Mouse (Mus musculus) kidney, adult 9 months (tissue): ENCODE measurements around the gene Snorc.
"Not testable (repeated sequence)": the region's sequence is repeated elsewhere in the genome, so short reads cannot be mapped to it uniquely, and the experiment has no call there.

Source experiments
- DNase-seq: peaks from one replicate; pipeline ENCODE4 v3.0.0; 2022

Snorc gene

DNA sequence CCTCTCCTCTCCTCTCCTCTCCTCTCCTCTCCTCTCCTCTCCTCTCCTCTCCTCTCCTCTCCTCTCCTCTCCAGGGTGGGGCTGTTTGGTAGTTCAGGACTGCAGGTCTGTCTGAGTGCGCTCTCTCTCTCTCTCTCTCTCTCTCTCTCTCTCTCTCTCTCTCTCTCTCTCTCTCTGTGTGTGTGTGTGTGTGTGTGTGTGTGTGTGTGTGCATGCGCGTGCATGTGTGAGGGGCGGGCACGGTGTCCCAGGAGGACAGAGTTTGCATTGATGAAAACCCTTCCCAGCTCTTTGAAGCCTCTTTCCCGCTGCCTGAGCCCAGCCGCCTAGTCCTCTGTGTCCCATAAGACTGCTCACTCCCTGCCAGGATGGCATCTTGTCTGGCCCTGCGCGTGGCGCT is at the start of gene Snorc:
Gene Snorc (plus strand): TSS at position 301 of the 400 bp plus-strand sequence.
- DNase-seq = not testable (repeated sequence)

DNA sequence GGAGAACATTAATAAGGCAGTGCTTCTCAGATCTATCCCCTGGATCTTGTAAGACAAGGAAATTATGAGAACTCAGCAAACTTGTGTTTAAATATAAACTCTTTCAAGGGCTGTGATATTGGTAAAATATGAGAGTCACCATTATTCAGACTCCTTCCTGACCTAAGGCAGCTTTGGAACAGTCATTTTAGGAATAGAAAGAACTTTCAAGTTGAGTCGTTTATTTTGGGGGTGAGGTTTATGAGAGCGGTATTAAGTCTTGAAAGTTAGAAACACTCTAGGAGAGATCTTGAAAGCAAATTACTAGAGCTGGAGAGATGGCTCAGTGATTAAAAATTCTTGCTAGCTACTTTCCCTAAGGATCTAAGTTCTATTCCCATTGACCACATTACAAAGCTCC is 34.9 kb upstream of the Snorc start:
- no peak for DNase-seq

DNA sequence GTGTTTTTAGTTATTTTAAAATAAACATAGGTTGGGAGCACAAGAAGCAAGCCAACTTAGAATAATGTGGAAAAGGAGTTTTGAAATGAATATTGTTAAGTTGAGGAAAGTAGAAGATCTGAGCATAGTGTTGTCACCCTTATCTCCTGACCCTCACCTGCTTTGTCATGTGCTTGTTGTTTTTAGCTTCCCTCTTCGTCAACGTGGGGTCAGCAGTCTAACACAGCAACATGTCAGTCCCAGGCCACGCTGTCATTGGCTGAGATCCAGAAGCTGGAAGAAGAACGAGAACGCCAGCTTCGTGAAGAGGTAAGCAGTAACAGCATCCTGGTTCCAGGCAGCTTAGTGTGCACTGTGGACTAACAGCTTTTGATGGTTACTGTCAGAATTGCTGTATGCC is 33.5 kb upstream of the Snorc start:
- DNase-seq = no peak

DNA sequence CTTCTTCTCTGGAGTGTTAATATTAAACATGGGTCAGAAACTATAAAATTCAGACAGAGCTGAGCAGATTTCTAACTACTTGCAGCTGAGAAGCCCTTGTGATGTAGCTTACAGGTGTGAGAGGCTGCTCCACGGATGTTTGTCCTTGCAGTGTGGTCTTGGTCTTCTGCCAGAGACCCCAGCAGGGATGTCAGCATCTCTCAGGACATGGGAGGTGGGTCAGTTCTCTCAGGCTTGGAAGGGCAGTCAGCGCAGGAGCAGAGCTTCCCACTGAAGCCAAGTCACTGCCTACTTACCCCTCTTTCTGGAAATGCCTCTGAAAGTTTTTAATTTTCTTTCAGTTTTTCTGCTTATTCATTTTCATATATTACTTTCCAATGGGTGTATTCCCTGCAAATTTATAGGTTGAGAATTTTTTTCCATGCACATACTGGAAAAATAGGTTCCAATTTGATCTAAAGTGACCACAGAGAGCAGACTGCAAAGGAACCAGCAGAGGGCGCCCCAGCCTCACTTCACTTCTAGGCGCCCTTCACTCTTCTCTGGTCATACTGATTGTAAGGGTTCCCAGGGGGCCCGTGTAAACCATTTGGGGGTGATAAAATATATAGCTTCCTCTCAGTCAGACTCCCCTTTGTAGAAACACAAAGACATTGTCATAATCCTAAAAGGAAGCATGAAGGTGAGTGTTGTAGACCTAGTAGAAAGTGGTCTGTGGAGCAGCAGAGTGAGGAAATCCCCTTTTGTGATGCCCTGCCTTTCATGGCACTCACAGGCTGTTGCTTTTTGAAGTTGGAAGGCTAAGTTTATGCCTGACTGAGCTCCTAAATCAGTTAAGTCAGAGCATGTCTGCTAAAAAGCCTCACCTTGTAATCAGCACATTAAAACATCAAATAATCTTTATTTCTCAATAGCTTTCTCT is 22.6 kb upstream of the Snorc start:
- peak; percentile 60 for DNase-seq

DNA sequence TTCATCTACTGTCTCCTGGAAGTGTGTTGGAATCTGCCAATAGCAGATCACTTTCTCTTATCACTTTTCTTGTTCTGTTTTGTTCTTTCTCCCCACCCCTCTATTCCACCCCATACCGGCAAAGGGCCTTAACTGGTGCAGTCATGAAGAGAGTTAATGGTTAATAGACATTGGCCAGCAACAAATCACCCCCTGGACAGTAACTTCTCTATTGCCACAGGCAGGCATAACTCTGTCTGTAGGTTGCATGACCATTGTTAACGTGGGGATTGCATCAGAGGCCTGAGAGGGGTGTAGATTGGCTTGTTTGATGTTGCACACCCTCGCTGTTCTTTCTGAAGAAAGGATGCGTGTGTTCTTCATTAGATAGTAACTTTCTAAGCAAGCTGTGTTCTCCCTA is 20.6 kb upstream of the Snorc start:
- DNase-seq = peak; percentile 43

DNA sequence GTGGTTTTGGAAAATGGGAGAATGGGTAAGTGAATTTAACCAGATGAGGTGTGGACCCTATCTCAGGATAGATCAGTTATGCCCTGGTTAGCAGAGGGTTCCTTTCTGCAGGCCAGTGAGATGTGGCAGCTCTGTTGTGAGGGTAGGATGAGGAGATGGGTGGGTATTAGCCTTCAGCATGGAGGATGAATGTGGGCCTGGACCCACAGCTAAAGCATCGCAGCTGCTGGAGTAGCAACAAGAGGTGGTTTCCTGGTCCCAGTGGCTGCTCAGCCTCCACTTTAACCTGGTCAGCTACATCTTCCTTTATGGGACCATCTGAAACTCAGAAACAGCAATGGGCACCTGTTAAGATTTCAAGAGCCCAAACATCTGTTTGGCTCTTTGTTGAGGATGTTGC is 13.6 kb upstream of the Snorc start:
- no peak for DNase-seq

DNA sequence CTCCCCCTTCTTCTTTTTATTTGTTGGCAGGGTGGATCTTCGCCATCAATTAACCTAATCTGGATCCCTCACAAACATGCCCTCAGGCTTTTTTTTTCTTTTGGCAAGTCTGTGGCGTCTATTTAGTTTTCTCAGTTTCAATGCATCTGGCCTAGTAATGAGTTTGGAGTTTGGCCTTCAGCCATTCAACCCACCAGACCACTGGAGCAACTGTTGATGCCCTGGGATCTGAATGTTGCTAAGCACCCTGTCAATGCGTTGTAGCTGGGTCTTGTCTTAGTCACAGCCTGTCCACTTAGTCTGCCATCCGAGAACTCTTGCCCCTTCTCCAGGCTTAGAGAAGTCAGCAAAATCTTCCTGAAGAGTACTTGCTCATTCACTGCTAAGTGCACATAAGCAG is 12.0 kb upstream of the Snorc start:
- no peak for DNase-seq

DNA sequence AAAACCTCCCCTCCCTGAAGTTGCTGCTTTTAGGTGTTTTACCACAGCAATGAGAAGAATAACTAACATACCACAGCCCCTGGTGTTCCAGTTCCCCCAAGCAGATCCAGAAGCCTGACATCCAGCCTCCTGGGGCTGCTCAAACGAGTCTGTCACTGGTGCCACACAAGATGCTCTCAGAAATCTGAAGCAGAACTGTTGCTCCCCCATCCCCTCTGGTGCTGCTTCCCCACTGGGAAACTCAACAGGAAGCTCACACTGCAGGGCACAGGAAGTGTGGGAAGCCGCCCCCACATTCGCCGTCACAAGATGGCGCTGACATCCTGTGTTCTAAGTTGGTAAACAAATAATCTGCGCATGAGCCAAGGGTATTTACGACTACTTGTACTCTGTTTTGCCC is 10.2 kb upstream of the Snorc start:
- not testable (repeated sequence) for DNase-seq

DNA sequence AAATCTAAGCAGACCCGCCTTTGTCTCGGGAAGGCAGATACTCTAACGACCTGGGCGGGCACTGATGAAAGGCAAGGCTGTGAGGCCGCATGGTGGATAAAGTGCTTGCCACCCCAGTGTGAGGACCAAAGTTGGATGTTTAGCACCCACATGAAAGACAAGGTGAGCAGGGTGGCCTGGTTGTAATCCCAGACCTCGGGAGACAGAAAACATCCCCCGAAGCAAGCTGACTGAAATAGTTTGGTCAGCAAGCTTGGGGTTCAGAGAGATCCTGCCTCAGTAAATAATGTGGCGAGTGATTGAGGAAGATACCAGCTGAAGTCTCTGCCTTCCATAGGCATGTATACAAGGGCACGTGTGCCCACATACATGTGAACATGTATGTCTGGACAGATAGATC is 2.6 kb upstream of the Snorc start:
- DNase-seq = no peak

DNA sequence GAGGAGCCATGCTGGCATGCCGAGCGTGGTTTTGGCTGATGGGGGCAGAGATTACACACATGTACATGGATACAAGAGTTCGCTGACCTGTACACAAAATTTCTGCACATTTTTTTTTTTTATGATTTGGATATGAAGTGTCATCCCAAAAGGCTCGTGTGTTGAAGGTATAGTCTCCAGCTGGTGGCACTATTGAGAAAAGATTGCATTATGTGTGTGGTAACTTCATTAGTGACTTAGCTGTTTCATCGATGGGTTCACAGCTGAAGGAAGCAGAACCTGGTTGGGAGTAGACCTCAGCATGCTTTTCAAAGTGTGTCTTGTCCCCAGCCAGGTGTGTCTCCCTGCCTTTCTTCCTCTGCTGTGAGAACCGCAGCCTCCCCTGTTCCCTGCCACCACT is 1.8 kb upstream of the Snorc start:
- DNase-seq = no peak

DNA sequence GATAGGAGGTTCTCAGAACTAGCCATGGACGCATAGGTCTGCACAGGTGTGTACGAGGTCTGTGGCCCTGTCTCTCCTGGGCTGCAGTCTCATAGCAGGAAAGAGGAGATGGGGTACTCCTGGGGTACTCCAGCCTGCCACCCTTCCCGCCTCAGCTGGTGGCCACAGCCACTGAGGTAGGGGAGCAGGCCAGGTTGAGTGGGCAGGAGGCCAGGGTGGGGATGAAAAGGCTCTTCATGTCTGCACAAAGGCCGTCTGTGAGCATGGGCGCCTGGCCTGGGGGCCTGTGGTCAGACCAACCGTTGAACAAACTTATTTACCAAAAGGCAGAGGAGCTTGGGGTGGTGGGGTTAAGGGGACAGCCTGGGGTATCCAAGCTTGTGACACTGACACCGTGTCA is 1.8 kb downstream of the Snorc start:
- DNase-seq = no peak

DNA sequence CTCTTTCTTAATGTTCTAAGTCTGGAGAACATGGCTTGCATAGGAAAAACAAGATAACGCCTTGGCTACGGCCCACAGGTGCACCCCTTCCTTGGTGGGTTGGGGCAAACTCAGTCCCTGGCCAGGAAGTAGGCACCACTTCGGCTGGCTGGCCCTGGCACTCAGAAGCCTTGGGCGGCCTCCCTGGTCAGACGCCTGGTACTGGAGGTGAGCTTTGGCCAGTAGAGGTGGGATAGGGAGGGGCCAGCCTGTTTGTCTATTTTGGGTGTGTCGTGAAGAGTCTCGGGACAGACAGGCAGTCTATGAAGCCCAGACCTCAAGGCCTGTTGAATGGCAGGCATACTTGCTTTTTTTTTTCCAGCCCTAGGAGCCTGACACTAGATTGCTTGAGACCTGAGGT is 2.5 kb downstream of the Snorc start:
- peak; percentile 81 for DNase-seq

DNA sequence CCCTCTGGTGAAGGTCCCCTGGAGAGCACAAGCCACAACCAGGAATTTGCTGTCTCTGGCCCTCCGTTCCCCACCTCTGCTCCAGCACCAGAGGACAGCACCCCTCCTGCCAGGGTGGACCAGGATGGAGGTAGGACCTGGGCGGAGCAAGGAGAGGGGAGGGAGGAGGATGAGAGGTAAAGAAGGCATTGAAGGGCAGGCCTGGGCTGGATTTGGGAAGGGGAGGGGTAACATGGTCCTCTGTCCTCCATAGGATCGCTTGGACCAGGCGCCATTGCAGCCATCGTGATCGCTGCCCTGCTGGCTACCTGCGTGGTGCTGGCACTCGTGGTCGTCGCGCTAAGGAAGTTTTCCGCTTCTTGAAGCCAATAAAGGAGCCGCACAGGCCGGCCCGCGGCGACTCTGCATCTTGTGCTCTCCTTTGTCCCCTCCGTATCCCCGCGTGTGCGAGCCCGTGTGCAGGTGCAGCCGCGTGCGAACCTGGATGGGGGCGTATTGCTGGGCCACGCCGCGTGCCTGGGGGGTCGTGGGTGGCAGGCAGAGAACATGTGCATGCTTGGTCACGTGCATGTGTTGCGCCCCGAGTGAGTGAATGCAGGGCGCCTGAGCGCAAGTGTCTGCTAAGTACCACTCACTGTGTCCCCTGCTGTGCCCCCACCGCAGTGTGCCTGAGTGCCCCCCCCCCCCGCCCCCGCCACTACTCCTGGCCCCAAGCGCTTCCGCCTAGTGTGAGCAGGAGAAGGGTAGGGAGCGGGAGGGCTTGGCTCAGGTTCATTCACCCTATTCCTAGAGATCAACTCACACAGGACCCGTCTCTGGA is 5.2 kb downstream of the Snorc start:
- no peak for DNase-seq

DNA sequence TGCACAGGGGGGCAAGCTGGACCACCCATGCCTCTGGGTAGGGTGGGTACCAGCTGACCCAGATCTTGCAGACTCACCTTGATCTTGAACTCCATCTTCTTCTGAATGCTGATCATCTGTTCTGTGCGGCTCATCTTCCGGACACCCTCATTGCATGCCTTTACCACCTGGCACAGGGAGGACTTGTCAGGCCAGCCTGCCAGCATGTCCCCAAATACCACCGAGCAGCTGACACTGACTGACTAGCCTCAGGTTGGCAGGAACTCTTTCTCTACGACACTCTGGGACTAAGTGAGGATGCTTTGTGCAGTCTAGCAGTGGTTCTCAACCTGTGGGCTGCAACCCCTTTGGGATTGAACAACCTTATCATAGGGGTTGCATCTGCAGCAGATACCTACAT is 12.5 kb downstream of the Snorc start:
- DNase-seq = no peak

DNA sequence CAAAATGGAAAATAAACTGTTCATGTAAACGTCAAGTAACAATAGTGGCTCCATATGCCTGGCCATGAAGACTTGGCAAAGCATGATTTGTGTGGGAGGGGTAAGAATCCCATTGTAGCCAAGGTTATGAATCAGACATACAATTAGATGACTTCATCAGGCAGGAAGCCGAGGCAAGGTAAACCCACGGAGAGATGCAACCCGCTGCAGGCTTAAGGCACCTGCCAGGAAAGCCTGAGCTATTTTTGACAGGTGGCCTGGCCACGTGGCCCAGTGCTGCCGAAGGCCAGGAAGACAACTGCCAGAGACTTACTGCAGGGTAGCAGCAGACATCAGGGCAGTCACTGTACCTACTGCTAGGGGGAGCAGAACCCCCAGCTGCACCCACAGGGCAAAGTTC is 16.3 kb downstream of the Snorc start:
- DNase-seq = no peak

DNA sequence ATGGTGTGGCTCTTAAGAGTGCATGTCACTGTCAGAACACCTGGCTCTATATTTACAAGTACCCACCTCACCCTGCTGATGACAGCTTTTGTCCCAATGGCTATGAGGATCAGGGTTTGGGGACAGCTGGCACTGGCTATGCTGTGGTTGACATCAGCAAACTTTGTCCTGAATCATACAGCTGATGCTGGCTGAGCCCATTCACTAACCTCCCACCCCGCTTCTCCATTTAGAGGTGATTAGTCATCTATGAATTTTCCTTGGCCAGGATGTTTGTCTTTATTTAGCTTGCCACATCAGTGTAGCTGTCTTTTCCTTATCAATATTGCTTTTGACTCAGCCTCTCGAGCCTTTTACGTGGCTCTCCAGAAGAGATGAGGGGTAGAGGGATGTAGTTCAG is 22.2 kb downstream of the Snorc start:
- no peak for DNase-seq

DNA sequence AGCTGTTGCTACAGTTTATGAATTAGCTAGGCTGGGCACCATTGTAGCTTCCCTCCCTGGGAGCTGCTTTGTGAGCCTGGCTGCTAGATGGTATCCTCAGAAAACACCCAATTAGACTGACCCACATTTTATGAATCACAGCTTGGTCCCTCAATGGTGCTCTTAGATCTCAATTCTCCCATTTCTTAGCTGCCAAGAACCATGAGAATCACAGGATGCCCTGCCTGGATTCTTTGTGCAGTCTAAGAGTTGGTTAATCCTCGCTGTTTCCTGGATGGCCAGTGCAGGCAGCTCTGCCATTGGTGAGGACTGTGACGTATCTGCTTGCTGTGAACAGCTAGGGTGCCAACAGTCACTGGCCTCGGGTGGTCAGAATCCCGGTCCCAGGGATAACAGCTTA is 23.5 kb downstream of the Snorc start:
- no peak for DNase-seq

DNA sequence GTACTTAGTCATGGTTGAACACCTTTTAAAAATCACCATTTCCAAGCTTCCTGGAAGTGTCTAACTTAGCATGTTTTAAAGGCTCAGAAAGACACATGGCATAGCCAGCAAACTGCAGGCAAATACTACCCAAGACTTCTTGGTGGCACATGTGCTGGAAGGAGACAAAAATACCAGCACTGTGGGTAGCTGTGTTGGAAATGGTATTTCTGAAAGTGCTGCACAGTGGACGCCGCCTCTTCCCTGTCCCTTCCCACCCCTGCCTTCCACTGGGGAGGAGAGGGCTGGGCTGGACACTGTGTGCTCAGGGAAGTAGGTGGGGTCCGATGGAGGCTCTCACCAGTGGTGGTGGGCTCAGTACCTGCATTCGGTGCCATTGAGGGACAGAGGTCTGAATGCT is 35.5 kb downstream of the Snorc start:
- no peak for DNase-seq

DNA sequence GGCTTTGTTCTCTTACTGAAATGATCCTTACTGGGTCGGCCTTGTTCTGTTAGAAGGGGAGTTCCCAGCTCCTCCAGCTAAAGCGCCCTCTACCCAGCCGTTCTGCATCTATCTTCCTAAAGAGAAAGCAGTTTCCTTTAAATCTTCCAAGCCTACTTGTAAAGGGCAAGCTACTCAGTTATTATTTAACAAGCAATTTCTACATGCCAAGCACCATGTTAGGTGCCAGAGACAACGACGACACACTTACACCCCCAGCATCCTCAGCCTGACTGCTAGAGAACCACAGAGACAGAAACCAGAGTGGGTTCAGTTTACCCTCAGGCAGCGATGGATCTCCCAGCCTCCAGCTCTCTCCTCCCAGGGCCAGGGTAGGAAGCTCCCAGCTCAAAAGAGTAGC is 37.8 kb downstream of the Snorc start:
- peak; percentile 56 for DNase-seq

DNA sequence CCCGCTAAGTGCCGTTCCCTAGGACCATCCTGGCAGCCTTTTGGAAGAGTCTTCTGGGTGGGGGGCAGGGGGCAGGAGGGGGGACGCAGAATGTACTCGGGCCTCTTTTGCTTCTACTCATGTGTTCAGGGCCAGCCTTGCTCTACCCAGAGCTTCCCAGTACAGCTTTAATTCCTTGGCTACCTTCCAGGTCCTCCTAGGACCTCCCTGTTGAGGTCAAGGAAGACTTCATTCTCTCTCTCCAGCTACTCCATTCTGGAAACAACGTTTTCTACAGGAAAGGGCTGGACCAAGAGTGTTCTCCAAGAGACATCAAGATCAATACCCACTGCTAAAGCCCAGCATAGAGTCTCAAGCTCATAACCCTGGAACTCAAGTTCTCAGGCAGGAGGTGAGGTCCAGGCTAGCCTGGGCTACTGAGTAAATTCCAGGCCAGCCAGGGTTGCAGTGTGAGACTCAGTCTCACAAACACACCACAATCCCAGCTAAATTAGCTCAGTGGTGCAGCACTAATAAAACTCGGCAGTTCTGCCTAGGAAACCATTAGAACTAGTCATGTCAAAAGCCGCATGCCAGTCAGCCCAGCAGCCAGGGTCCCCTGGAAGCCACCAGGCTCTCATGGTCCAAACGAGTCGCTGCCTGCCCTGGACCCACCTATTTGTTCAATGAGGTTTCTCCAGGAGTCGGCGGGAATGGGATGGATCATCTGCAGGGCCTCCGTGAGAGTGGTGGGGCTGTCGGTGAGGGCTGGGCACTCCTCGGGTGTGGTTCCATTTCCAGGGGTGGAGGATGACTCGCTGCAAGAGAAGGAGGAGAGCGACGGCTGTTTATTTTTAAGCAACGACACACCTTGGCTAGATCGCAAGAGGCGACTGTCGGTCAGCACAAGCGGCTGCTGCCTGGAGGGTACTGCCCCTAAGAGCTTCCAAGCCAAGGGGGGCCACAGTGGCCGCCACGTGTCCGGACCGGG is 38.8 kb downstream of the Snorc start:
- DNase-seq = peak; percentile 14

DNA sequence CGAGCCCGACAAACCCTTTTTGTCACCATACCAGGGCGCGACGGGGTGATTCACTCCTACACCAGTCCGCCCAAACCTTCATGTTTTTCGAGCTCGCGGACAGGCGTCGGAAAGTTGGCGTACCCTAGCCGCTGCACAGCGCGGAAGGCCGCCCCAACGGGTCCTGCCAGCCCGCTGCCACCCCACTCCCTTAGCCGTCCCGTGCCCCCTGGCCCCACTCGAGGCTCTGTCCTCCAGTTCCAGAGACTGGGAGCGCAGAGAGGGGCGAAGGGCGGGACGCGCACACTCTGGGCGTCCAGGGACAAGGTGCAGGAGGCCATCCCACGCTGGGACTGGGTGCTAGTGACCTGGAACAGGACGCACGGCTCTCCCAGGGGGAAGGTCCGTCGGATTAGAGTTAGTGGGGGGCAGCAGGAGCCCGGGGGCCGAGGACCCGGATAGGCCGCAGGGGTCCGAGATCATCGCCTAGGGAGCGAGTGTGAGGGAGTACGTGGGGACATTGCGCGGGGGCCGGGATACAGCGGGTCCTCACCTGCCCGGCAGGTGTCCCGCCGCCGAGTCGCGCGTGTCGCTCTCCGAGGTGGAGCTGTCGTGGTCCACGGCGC is 39.6 kb downstream of the Snorc start, which contains the start of gene Neu2:
Gene Neu2 (plus strand): TSS at position 329 of the 605 bp plus-strand sequence.
- DNase-seq = peak; percentile 56

DNA sequence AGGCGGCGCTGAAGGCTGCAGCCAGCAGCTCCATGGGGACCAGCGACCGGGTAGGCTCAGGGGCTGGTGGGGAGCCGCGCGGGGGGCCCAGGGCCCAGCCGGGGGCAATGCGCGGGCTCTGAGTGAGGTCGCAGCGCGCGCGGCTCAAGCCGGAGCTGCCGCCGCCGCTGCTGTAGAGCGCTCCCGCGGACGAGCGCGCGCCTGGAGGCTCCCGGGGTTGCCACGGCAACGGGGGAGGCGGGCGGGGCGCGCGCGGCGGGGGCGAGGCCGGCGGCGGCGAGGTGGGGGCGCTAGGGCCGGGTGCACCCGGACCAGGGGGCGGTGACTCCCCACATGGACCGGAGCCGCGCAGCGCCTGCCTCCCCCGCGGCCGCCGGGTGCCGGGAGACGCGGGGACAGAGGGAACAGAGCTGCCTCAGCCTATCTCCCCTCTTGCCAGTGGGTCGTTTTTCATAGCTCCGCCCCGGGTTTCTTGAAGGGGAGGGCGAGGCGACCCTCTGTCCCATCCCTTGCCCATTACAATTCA is 40.2 kb downstream of the Snorc start:
- DNase-seq = no peak
